Mouse (Mus musculus) MN1 (cell line): ENCODE data around the gene Spon1.
A peak's percentile ranks its signal among the peaks of the same experiment; 100 is the strongest.

Source experiments
- DNase-seq: peaks from one replicate; pipeline ENCODE4 v3.0.0-alpha.2; 2016; ENCODE audit warnings: low spot score

The Spon1 gene

GRCm38 (mm10) chr7:113903939-113904338, 138.1 kb downstream of the Spon1 start:
- DNase-seq = no peak

- no peak for DNase-seq
Observed at GRCm38 (mm10) chr7:113904348-113904895, 138.6 kb downstream of the Spon1 start.

GRCm38 (mm10) chr7:113909161-113909825, 143.5 kb downstream of the Spon1 start:
- peak; percentile 22 for DNase-seq

- no peak for DNase-seq
Observed at GRCm38 (mm10) chr7:113910856-113911255, 145.1 kb downstream of the Spon1 start.

GRCm38 (mm10) chr7:113915936-113916335, 150.1 kb downstream of the Spon1 start:
- DNase-seq = no peak

GRCm38 (mm10) chr7:113918916-113919315, 153.1 kb downstream of the Spon1 start:
- no peak for DNase-seq

- no peak for DNase-seq
Observed at GRCm38 (mm10) chr7:113919505-113919904, 153.7 kb downstream of the Spon1 start.

GRCm38 (mm10) chr7:113920056-113920455, 154.3 kb downstream of the Spon1 start:
- DNase-seq = no peak

- no peak for DNase-seq
Observed at GRCm38 (mm10) chr7:113924561-113924960, 158.8 kb downstream of the Spon1 start.

GRCm38 (mm10) chr7:113950888-113951287, 185.1 kb downstream of the Spon1 start:
- no peak for DNase-seq

- peak; percentile 36 for DNase-seq
Observed at GRCm38 (mm10) chr7:113955431-113955830, 189.6 kb downstream of the Spon1 start.

- DNase-seq = peak; percentile 31
Observed at GRCm38 (mm10) chr7:113960841-113961499, 195.2 kb downstream of the Spon1 start.

GRCm38 (mm10) chr7:113961500-113961895, 195.7 kb downstream of the Spon1 start:
- peak; percentile 63 for DNase-seq

- no peak for DNase-seq
Observed at GRCm38 (mm10) chr7:113962078-113962477, 196.3 kb downstream of the Spon1 start.

- no peak for DNase-seq
Observed at GRCm38 (mm10) chr7:113963766-113964165, 198.0 kb downstream of the Spon1 start.

- DNase-seq = no peak
Observed at GRCm38 (mm10) chr7:113965625-113966024, 199.8 kb downstream of the Spon1 start.

GRCm38 (mm10) chr7:113969182-113969581, 203.4 kb downstream of the Spon1 start:
- no peak for DNase-seq

- no peak for DNase-seq
Observed at GRCm38 (mm10) chr7:113972536-113972935, 206.7 kb downstream of the Spon1 start.

GRCm38 (mm10) chr7:113986406-113987134, 220.8 kb downstream of the Spon1 start:
- DNase-seq = peak; percentile 23

- no peak for DNase-seq
Observed at GRCm38 (mm10) chr7:113988156-113988555, 222.4 kb downstream of the Spon1 start.

GRCm38 (mm10) chr7:113997675-113998354, 232.0 kb downstream of the Spon1 start:
- DNase-seq = no peak

- DNase-seq = no peak
Observed at GRCm38 (mm10) chr7:114004171-114004570, 238.4 kb downstream of the Spon1 start.
